Mouse (Mus musculus) stomach, postnatal 0 days (tissue): ENCODE data around the gene Fsip1.

ENCODE experiments used
- CTCF ChIP-seq: IDR thresholded peaks from 2 replicates; pipeline ENCODE4 v1.5.1; 2016; ENCODE audit warnings: antibody characterized with exemption, low read depth, mild to moderate bottlenecking, moderate library complexity
- EP300 ChIP-seq: optimal IDR thresholded peaks from 2 replicates; pipeline ENCODE3; 2016; ENCODE audit warnings: antibody characterized with exemption

- TF ChIP-seq CTCF (no peak), EP300 (no peak)
These were observed 7.1 kb upstream of the Fsip1 start for GRCm38 (mm10) chr2:118263914-118264201.
